Mouse (Mus musculus): ENCODE measurements around the gene Zdhhc23. TPM values are rescaled to one million over a fixed set of nuclear protein-coding genes. Genes with fewer than 3 reads are reported as not detected.

Zdhhc23 gene
- polyA plus RNA-seq, 1 experiment = 1.6 TPM

DNA sequence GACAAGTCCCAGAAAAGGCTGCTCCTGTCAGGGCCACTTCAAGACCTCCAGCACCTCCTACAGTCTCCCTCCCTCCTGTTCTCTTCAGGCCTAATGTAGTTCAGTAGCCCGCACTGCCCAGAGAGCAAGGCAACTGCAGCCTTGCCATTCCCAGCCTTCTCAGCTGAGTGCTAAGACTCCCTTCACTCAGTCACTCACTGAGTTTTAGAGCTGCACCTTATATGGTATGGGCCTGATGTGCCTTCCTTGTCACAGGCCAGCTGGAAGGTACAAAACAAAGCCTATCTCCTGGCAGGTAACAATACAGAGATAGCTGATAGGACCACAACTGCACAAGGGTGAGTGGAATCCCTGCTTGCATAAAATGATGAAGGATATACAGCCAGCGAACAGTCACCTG, 7.2 kb downstream of the Zdhhc23 start:
- DNase-seq = no peak
- Histone ChIP-seq H3K4me1 (ENCODE audit: control insufficient read depth, insufficient read depth, low read length) (no peaks in the 10 kb centered on the region), H3K4me3 (replicated peaks; ENCODE audit: extremely low read depth, low read depth, low read length) (no peak overlapping the region)
- 98% methylated on average over 2 of the region's 2 CpGs for WGBS
- TF ChIP-seq POLR2A (IDR thresholded peaks at IDR 0.05; ENCODE audit: borderline replicate concordance, extremely low read depth, low read depth, low read length) (no peak), CTCF (IDR thresholded peaks at IDR 0.05; ENCODE audit: insufficient read depth, low read length) (no peak)

DNA sequence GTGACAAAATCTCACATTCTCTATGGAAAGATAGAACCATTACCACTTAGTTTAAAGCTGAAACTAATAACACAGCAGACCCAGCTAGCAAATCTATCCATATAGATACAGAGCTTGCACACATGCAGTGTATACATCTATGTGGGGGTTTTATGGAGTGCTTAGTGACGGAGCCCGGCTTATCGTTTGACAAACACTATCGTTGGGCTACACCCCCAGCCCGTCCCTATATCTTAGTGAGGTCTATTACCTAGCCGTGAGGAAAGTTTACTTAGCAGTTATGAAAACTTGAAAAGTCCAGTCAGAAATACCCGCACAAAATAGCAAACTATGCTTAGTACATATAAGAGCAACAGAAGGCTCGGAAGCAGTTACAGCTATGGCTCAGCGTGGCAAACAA, 7.8 kb downstream of the Zdhhc23 start:
- TF ChIP-seq POLR2A (IDR thresholded peaks at IDR 0.05; ENCODE audit: borderline replicate concordance, extremely low read depth, low read depth, low read length) (no peak), CTCF (IDR thresholded peaks at IDR 0.05; ENCODE audit: insufficient read depth, low read length) (no peak)
- Histone ChIP-seq H3K4me3 (replicated peaks; ENCODE audit: extremely low read depth, low read depth, low read length) (no peak overlapping the region), H3K4me1 (ENCODE audit: control insufficient read depth, insufficient read depth, low read length) (no peaks in the 10 kb centered on the region)
- WGBS = 66% methylated on average over 9 of the region's 9 CpGs
- DNase-seq = no peak

DNA sequence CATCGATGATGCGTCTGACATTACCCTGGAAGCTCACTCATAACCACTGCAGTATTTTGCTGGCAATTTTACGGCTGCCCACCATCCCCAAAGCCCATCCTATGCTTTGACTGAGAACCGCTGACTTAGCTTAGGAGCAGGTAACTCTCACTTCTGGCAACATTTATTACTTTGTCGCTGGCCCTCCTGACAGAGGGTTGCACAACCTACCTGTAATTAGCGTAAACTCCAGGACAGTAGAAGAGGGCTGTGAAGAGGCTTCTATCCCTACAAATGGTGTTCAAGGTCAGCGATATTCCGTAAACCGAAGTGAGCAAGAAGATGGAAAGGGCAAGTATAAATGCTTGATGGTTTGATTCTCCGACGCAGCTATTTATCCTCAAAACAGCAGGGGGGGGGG, 8.4 kb downstream of the Zdhhc23 start:
- Histone ChIP-seq H3K4me1 (ENCODE audit: control insufficient read depth, insufficient read depth, low read length) (no peaks in the 10 kb centered on the region), H3K4me3 (replicated peaks; ENCODE audit: extremely low read depth, low read depth, low read length) (no peak overlapping the region)
- DNase-seq = no peak
- no peak for TF ChIP-seq POLR2A (IDR thresholded peaks at IDR 0.05; ENCODE audit: borderline replicate concordance, extremely low read depth, low read depth, low read length)
- no peak for TF ChIP-seq CTCF (IDR thresholded peaks at IDR 0.05; ENCODE audit: insufficient read depth, low read length)
- 89% methylated on average over 11 of the region's 11 CpGs for WGBS

DNA sequence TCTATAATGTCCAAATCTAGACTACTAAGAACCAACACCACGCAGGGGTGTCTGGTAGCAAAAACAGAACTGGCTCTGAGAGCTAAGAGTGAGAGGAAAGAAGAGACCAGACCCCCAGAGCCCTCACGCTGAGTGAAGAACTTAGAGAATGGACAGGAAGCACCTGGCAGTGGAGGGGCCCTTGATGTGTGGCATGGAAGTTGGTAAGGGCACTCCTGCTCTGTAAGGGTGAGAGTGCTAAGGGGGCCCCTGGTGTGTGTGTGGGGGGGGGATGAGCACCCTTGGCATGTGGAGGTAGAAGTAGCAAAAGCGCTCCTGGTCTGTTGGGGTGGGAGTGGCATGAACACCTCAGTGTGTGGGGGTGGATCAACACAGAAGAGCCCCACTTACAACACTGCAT, 9.2 kb downstream of the Zdhhc23 start:
- no peak for DNase-seq
- 64% methylated on average over 3 of the region's 3 CpGs for WGBS
- H3K4me1 ChIP-seq (ENCODE audit: control insufficient read depth, insufficient read depth, low read length) = no peaks in the 10 kb centered on the region
- no peak overlapping the region for H3K4me3 ChIP-seq (replicated peaks; ENCODE audit: extremely low read depth, low read depth, low read length)
- no peak for TF ChIP-seq CTCF (IDR thresholded peaks at IDR 0.05; ENCODE audit: insufficient read depth, low read length)
- no peak for TF ChIP-seq POLR2A (IDR thresholded peaks at IDR 0.05; ENCODE audit: borderline replicate concordance, extremely low read depth, low read depth, low read length)

DNA sequence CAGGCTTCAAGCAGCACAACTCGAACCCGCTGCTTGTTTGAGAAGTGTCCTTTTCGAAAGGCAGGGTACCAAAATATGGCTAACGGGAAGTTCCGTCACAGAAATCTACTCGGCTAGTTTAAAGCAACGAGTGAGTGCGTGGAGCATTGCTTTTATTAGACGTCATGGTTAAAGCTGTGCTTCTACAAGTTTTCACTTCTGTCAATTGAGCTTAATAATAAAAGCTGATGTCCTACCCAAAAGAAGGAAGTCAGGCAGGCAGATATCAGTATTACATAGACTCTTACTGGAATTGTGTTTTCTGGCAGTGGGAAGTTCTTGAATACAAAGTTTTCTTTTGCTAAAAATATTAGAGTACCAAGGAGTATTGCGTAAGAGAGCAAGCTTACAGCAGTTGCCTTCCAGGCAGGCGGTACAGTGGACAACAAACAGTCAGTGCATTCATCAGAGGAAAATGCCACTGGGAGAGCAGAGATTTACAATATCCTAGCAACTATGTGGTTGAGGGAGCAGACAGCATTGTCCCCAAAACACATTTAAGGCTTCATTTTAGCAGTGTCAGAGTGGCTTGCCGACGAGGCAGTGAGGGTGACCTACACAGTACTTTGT, 13.7 kb downstream of the Zdhhc23 start:
- 71% methylated on average over 13 of the region's 13 CpGs for WGBS
- TF ChIP-seq POLR2A (IDR thresholded peaks at IDR 0.05; ENCODE audit: borderline replicate concordance, extremely low read depth, low read depth, low read length) = no peak
- no peak for TF ChIP-seq CTCF (IDR thresholded peaks at IDR 0.05; ENCODE audit: insufficient read depth, low read length)
- Histone ChIP-seq H3K4me1 (ENCODE audit: control insufficient read depth, insufficient read depth, low read length) (no peaks in the 10 kb centered on the region), H3K4me3 (replicated peaks; ENCODE audit: extremely low read depth, low read depth, low read length) (no peak overlapping the region)
- no peak for DNase-seq

DNA sequence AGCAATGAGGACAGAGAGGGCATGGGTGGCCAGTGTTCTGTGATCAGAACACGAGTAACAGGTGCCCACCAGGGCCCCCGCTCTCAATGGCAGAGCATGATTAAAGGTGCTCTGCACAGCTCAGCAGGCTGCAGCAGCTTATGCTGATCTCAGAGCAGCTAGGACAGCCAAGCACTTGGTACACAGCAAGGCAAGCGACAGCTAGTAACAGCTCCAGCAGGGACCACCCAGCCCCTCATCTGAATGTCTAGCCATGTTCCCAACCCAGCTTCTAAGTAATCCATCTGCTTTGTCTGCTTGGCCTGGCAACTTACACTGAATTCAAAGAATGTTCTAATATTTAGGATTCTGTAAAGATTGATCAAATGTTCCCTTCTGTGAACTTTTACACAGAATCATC, 15.8 kb downstream of the Zdhhc23 start:
- Histone ChIP-seq H3K4me3 (replicated peaks; ENCODE audit: extremely low read depth, low read depth, low read length) (no peak overlapping the region), H3K4me1 (ENCODE audit: control insufficient read depth, insufficient read depth, low read length) (no peaks in the 10 kb centered on the region)
- no peak for DNase-seq
- TF ChIP-seq POLR2A (IDR thresholded peaks at IDR 0.05; ENCODE audit: borderline replicate concordance, extremely low read depth, low read depth, low read length) = no peak
- TF ChIP-seq CTCF (IDR thresholded peaks at IDR 0.05; ENCODE audit: insufficient read depth, low read length) = no peak
- 91% methylated on average over 3 of the region's 3 CpGs for WGBS

DNA sequence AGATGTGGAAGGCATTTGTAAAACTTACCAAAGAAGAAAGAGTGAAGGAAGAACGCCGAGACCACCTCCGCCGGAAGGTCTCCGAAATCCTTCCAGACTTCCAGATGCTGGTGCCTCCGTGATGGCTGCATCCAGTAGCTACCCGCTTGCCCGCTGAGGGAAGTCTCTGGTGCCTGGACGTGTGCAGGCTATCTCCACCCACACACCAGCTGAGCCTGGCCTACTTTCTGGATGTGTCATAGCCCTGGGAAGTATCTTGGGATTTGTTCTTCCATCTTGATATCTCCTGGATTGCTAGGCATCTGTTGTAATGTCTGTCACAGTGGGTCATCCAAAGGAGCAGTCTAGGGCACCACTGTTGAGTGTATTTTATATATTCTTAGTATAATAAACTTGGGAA, 16.3 kb downstream of the Zdhhc23 start:
- WGBS = 93% methylated on average over 9 of the region's 9 CpGs
- no peak for DNase-seq
- no peak overlapping the region for H3K4me3 ChIP-seq (replicated peaks; ENCODE audit: extremely low read depth, low read depth, low read length)
- no peak for TF ChIP-seq POLR2A (IDR thresholded peaks at IDR 0.05; ENCODE audit: borderline replicate concordance, extremely low read depth, low read depth, low read length)
- no peak for TF ChIP-seq CTCF (IDR thresholded peaks at IDR 0.05; ENCODE audit: insufficient read depth, low read length)
- H3K4me1 ChIP-seq (ENCODE audit: control insufficient read depth, insufficient read depth, low read length) = no peaks in the 10 kb centered on the region

DNA sequence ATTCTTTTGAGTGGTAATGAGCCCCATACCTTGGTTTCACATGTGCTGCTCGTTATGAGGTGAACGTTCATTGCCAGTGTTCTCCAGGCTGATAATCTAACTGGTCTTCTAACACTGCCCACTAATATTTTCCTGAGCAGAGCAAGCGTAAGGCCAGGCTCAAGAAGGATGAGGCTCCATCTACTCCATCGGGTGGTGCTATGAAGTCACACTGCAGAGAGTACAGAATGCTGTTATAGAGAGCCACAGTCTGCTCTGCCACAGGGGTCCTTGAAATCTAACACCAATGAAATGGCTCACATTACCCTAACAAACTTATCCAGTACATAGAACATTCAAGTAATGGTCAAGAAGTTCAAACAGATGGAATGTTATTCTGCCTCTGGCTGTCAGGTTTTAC, 21.6 kb downstream of the Zdhhc23 start:
- DNase-seq = no peak
- TF ChIP-seq CTCF (IDR thresholded peaks at IDR 0.05; ENCODE audit: insufficient read depth, low read length) (no peak), POLR2A (IDR thresholded peaks at IDR 0.05; ENCODE audit: borderline replicate concordance, extremely low read depth, low read depth, low read length) (no peak)
- 87% methylated on average over 4 of the region's 4 CpGs for WGBS
- H3K4me3 ChIP-seq (replicated peaks; ENCODE audit: extremely low read depth, low read depth, low read length) = no peak overlapping the region
- no peaks in the 10 kb centered on the region for H3K4me1 ChIP-seq (ENCODE audit: control insufficient read depth, insufficient read depth, low read length)

DNA sequence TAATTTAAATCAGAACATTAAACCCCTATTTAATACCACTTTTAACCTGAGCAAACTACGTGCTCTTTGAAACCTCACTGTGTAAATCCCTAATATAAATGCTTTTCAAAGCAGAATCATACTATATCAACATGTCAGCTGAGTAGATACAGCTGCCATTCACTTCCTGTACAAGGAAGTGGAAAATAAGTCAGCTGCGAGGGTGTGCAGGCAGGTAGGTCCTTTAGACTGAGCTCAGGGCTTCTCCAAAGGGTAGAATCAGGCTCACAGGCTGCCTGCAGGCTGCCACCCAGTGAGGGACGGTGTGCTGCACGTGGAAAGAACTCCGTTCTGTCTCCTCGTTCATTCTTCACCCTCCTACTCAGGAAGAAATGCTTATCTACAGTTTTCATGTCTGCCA, 24.7 kb downstream of the Zdhhc23 start:
- H3K4me1 ChIP-seq (ENCODE audit: control insufficient read depth, insufficient read depth, low read length) = no peaks in the 10 kb centered on the region
- no peak overlapping the region for H3K4me3 ChIP-seq (replicated peaks; ENCODE audit: extremely low read depth, low read depth, low read length)
- no peak for DNase-seq
- 52% methylated on average over 6 of the region's 6 CpGs for WGBS
- TF ChIP-seq POLR2A (IDR thresholded peaks at IDR 0.05; ENCODE audit: borderline replicate concordance, extremely low read depth, low read depth, low read length) (no peak), CTCF (IDR thresholded peaks at IDR 0.05; ENCODE audit: insufficient read depth, low read length) (no peak)

DNA sequence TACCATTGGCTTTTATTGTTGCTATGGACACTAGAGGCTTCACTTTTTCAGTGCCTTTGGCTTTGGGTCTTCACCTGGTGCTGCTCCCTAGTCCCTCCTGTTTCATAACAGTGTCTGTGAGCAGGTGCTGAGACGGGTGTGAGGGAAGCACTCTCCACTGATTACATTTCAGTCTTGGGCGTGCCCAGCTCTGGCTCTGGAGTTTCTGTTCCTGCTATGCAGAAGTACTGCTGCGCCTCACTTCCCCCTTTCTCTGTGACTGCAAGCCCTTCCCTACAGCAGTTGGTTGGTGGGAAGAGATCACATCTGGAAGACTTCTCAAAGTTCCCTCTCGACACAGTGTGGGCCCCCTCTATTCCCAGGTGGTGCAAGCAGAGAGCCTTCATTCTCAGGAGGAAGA, 28.0 kb downstream of the Zdhhc23 start:
- Histone ChIP-seq H3K4me1 (ENCODE audit: control insufficient read depth, insufficient read depth, low read length) (no peaks in the 10 kb centered on the region), H3K4me3 (replicated peaks; ENCODE audit: extremely low read depth, low read depth, low read length) (no peak overlapping the region)
- 58% methylated on average over 4 of the region's 4 CpGs for WGBS
- no peak for DNase-seq
- TF ChIP-seq POLR2A (IDR thresholded peaks at IDR 0.05; ENCODE audit: borderline replicate concordance, extremely low read depth, low read depth, low read length) (no peak), CTCF (IDR thresholded peaks at IDR 0.05; ENCODE audit: insufficient read depth, low read length) (no peak)

All from lung, adult 2 months (tissue).